Mouse (Mus musculus) A20 (cell line): ENCODE measurements around the gene Plin5.

Experiments
- DNase-seq: peaks from one replicate; pipeline ENCODE4 v3.0.0-alpha.2; 2011; ENCODE audit warnings: low read depth, low spot score

The Plin5 gene

DNA sequence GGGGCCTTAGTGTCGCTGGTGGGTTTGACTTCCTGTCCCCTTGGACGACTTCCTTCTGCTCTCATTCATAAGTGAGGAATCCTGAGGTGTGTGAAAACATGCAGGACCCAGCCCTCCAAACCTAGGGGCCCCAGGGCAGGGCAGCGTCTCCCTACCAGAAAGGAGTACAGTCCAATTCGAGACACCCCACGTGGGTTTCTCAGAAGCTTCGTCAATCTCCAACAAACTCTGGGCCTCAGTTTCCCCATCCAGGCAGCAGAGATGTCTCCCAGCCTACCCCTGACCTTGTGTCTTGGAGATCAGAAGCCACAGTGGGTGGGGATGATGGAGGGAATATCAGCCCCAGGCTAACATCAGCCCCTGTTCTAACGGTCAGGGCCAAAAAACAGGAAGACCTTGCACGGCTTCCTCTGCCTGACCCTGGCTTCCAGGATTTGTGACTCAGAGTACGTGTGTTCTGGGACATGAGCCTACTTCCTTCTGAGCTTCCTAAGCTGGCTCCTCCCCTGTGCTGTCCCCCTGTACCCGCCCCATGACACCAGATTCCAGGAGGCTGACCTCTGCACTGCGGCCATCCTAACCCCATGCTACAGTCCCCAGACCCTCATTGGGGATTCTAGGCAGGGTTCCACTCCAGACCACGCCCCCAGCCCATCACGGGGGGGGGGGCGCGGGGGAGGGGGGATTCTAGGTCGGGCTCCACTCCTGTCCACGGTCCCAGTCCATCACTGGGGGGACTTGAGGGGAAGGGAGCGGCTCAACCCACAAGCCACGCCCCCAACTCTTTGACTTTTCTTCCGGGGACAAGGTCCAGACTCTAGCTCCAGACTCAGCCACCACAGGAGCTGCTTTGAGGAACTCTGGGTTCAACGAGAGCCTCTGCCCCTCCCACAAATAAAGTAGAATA lies 16.3 kb upstream of the Plin5 start:
- no peak for DNase-seq

DNA sequence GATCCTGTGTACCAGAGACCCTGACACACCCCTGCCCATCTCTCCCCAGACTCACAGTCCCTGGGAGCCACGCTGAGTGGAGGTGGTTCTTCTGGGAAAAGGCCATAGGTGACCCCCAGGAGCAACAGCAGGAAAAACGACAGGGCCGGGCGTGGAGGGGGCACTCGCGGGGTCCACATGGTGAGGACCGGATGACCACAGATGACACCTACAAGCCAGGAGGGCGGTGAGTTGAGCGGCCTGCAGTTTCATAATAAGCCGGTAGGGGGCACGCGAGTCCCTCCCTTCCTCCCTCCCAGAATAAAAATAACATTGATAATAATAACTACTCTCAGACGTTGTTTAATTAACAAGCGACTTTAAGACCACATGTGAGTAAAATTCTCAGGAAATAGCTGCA lies 15.3 kb upstream of the Plin5 start:
- peak; percentile 77 for DNase-seq

GRCm38 (mm10) chr17:56131814-56132213 lies 14.4 kb upstream of the Plin5 start:
- peak; percentile 78 for DNase-seq

DNA sequence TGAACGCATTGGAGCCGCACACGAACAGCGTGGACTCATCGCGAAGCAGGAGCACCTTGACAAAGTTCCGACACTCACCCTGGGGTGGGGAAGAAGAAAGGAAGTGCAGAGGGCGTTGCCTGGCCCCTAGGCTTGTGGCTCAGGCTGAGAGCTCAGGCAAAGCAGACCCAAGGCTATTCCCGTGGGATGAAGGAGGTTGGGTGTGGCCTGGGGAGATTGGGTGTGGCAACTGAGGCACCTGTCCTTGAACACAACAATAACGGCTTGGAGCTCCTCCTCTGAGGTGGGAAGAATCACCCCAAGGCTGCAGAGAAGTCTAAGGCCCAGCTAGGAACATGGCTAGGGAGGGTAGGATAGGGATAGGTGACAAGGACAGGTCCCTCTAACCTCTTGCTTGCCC lies 13.7 kb upstream of the Plin5 start:
- DNase-seq: no peak

- DNase-seq: no peak
These were observed 10.8 kb upstream of the Plin5 start for GRCm38 (mm10) chr17:56128246-56128645.

DNA sequence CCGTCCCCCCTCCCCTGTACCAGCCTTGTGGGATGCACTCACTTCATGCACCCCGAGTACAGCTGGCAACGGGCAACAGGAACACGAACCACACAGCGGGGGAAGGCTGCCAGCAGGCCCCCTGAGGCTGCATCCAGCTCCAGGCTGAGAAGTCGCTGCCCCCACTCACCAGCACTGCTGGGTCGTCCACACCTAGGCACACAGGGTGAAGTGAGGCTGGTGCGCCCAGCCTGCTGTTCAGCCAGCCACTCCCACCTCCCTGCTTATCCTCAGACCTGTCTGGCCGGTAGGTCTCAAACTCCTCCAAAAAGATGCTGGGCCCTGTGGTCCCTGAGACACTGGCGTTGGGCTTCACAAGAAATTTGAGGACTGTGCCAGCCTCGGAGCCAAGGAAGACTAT lies 8.8 kb upstream of the Plin5 start:
- DNase-seq: no peak

DNA sequence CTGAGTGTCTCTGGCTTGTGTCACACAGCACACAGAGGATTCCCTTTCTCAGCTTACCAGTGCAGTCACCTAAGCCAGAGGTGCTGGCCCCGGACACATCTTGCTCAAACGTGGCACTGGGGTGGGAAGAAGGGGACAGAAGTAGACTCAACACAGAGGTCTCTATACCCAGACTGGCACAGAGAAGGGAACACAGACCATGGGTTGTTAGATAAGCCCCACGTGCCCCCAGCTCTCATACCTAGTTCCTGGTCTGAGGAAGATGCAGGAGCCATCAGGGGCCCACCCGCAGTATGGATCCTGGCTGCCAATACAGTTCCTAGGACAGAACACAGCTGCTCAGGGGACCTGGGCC lies 7.9 kb upstream of the Plin5 start:
- no peak for DNase-seq

DNA sequence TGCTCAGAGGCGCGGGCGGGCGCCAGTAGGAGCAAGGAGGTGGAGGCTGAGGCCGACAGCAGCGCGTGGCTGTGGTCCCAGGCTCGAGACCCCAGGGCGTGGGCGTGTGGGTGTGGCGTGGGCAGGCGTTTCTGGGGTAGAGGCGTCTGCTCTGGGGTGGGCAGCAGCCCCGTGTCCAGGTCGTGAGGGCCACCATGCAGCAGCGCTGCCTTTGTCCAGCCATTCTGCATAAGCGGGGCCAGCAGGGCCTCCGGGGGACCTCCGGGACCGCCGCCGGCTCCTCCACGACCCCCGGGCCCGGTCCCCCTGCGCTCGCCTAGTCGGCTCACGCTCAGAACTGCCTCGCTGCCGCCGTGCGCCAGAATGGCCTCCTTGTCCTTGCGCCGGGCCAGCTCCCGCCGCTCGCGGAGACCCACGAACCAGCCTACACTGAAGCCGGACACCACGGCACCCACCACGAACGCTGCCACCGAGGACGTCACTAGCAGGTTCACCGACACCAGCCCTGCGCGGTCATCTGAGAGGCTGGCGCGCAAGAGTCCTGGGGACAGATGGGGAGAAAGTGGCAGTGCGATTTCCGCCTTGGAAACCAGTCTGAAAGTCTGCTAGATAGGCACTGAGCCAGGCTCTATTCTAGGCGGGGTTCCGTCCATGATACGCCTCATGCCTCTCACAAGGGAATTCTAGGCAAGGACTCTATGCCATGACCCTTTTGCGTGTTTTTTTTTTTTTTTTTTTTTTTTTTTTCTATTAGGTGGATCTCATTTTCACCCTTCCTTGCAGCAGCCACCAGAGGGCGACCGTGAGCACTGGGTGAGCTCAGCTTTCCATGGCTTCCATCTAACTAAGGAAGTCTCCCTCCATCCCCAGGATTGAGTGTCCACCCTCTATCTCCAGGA lies 7.2 kb upstream of the Plin5 start:
- peak; percentile 49 for DNase-seq

GRCm38 (mm10) chr17:56123681-56124340 lies 6.4 kb upstream of the Plin5 start:
- no peak for DNase-seq

- no peak for DNase-seq
These were observed 5.8 kb upstream of the Plin5 start for GRCm38 (mm10) chr17:56123161-56123560.

DNA sequence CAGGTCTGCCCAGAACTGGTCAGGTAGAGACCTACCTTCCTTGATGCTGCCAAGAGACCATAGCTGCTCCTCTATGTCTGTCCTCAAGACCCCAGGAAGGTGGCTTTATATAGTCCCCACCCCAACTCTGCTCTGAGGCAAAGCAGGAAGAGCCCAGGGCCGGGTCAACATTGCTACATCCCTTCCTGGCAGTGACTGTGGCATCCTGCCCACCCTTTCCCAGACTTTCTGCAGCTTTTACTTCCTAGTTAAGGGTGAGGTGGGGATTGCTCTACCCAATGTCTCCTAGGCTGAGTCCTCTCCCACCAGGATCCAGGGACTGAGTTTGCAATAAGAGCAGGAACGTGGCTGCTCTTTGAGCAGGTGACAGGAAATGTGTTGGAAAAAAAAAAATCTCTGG lies 4.4 kb upstream of the Plin5 start, which contains the start of gene Lrg1:
Gene Lrg1 (minus strand): TSS at position 176 of the 400 bp plus-strand sequence.
- no peak for DNase-seq

DNA sequence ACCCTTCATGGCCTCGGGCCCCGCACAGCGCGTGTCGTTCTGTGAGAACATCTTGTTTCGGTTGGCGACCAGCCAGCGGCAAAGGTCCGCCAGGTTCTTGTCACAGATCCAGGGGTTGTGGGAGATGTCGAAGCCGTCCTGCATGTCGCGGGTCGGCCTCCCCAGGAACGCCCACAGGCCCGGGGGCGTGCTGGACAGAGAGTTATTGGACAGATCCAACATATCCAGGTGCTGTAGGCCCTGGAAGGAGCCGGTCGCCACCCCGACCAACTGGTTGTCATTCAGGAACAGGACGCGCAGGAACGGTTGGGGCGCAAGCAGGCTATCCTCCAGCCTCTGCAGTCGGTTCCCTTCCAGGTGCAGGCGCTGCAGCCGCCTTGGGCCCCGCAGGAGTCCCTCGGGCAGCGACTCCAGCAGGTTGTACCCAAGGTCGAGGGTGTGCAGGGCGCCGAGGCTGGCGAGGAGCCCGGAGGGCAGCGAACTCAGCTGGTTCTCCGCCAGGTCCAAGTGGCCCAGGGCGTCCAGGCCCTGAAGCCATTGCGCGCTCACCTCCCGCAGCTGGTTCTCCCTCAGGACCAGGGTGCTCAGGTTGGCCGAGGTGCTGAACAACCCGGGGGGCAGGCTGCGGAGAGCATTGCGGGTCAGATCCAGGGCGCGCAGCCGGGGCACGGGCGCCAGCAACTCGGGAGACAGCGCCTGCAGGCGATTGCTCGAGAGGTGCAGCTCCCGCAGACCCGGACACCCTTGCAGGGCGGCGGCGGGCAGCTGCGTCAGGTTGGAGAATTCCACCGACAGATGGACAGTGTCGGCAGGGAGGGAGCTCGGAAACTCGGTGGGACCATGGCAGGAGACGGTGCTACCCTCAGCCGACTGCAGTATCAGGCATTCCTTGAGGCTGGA lies 2.8 kb upstream of the Plin5 start:
- DNase-seq: no peak

- DNase-seq: no peak
These were observed 2.0 kb upstream of the Plin5 start for GRCm38 (mm10) chr17:56119431-56119830.

GRCm38 (mm10) chr17:56116193-56116592 lies 1.2 kb downstream of the Plin5 start:
- DNase-seq: no peak

GRCm38 (mm10) chr17:56112743-56113142 lies 4.7 kb downstream of the Plin5 start:
- DNase-seq: no peak

- peak; percentile 73 for DNase-seq
These were observed 5.5 kb downstream of the Plin5 start for GRCm38 (mm10) chr17:56111864-56112263.

GRCm38 (mm10) chr17:56111021-56111420 lies 6.4 kb downstream of the Plin5 start:
- DNase-seq: no peak

- DNase-seq: no peak
These were observed 6.8 kb downstream of the Plin5 start for GRCm38 (mm10) chr17:56110571-56110970.

- DNase-seq: no peak
These were observed 8.0 kb downstream of the Plin5 start, which contains the start of gene Plin4 for GRCm38 (mm10) chr17:56109219-56110051. Gene Plin4 (minus strand): TSS chr17:56109803.
